Mouse (Mus musculus) lung, embryonic 14.5 days (tissue): ENCODE results near the gene Hoxd3. TPM values are rescaled to one million over a fixed set of nuclear protein-coding genes. Genes with fewer than 3 reads are reported as not detected.
A peak's percentile ranks its signal among the peaks of the same experiment; 100 is the strongest.

Source experiments
- ATAC-seq: fragments of 200-750 bp; cut with Nextera tagmentation; 2 replicates; pipeline ENCODE4 v1.8.0; 2017; ENCODE audit warnings: mild to moderate bottlenecking, moderate TSS enrichment, moderate library complexity; ENCODE audit not compliant: insufficient read depth
- DNase-seq: peaks from one replicate; pipeline ENCODE4 v3.0.0-alpha.2; 2015
- H3K27ac ChIP-seq: fragments of 300-500 bp; sonication (generic); 2 replicates; pipeline ENCODE4 v1.5.1; 2014; ENCODE audit warnings: low read depth, mild to moderate bottlenecking, moderate library complexity
- H3K27me3 ChIP-seq: fragments of 300-500 bp; sonication (generic); 2 replicates; pipeline ENCODE4 v1.6.1; 2014; ENCODE audit warnings: low read length, control low read depth; ENCODE audit not compliant: insufficient read depth
- H3K36me3 ChIP-seq: fragments of 300-500 bp; sonication (generic); 2 replicates; pipeline ENCODE4 v1.6.1; 2014; ENCODE audit warnings: control low read depth; ENCODE audit not compliant: insufficient read depth
- H3K4me1 ChIP-seq: fragments of 300-500 bp; sonication (generic); 2 replicates; pipeline ENCODE4 v1.6.1; 2014; ENCODE audit warnings: antibody characterized with exemption, control low read depth; ENCODE audit not compliant: insufficient read depth
- H3K4me2 ChIP-seq: fragments of 300-500 bp; sonication (generic); 2 replicates; pipeline ENCODE4 v1.6.1; 2014; ENCODE audit warnings: mild to moderate bottlenecking
- H3K4me3 ChIP-seq: fragments of 300-500 bp; sonication (generic); 2 replicates; pipeline ENCODE4 v1.5.1; 2014; ENCODE audit warnings: low read depth, low read length
- H3K9ac ChIP-seq: fragments of 300-500 bp; sonication (generic); 2 replicates; pipeline ENCODE4 v1.6.1; 2014
- H3K9me3 ChIP-seq: fragments of 300-500 bp; sonication (generic); 2 replicates; pipeline ENCODE4 v1.6.1; 2016; ENCODE audit warnings: low read depth, low read length, control low read depth
- CTCF ChIP-seq: IDR thresholded peaks from 2 replicates; pipeline ENCODE4 v1.5.1; 2016; ENCODE audit warnings: antibody characterized with exemption, low read depth
- WGBS: fragments of 180-500 bp; shearing (Covaris S2); extraction: QIAGEN DNeasy Blood & Tissue Kit; methylation state at CpG from one replicate; pipeline ENCODE4 v1.1.7; 2014; 5-methylcytosine and 5-hydroxymethylcytosine counted together
- polyA plus RNA-seq: library from polyadenylated mRNA; unstranded; fragments of >200 nt; fragmentation: Nextera tagmentation; extraction: Ambion mirVana; gene quantifications from 2 replicates; pipeline ENCODE4 v1.2.1, GENCODE M21; 2014

The Hoxd3 gene
- polyA plus RNA-seq, 1 experiment from 2014 or later, result not detected

DNA sequence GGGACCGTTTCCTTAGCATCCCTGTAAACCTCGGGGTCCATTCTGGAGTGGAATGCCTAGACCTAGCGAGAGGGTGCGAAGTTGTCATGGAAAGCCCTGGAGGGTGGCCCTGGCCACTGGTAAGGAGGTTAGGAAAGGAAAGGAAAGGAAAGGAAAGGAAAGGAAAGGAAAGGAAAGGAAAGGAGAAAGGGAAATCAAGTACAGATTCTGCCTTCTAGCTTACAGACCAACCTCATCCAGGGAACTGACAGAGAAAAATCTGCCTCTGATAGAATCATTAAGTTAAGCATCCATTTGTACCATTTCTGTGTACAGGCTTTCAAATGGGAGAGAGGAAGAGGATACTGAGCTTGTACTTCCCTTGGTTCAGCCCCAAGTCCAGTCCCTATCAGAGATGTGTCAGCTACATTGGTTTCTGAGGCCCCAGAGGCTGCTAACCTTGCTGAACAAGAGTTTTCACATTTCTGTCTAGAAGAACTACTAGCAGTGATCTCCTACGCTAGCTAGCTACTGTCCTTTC, 39.1 kb downstream of the Hoxd3 start:
- H3K4me1 ChIP-seq, result no peaks in the 10 kb centered on the region
- H3K36me3 ChIP-seq, result no peaks in the 10 kb centered on the region
- H3K9me3 ChIP-seq, result no peaks in the 10 kb centered on the region
- no peak overlapping the region for H3K9ac ChIP-seq
- TF ChIP-seq CTCF, result no peak
- 35% methylated on average over 5 of the region's 5 CpGs for WGBS
- DNase-seq (no peak), ATAC-seq (no peak)
- no peak overlapping the region for H3K4me2 ChIP-seq
- H3K27ac ChIP-seq, result no peak overlapping the region
- peaks cover 100% of the 10 kb centered on the region for H3K27me3 ChIP-seq
- H3K4me3 ChIP-seq, result no peak overlapping the region

DNA sequence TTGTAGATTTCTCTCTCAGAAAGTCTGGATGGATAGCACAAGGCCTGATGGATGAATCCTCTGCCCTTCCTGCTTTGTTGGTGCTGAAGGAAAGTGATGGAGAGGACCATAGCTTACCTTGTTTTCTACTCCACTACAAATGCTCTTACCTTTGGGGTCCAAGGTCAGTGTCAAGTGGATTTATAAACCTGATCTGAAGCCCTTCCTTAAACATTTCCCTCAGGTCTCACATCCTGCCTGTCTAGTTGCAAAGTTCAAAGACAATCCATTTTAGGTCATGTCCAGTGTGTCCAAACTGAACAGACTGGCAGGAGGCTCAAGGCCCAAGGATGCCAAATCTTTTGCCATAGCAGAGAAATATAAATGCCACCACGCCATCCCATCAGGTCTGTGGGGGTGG, 40.1 kb downstream of the Hoxd3 start:
- Histone ChIP-seq H3K36me3 (no peaks in the 10 kb centered on the region), H3K4me1 (no peaks in the 10 kb centered on the region), H3K27me3 (peaks cover 94% of the 10 kb centered on the region), H3K9ac (no peak overlapping the region), H3K9me3 (no peaks in the 10 kb centered on the region), H3K4me2 (no peak overlapping the region), H3K27ac (no peak overlapping the region), H3K4me3 (no peak overlapping the region)
- ATAC-seq (no peak), DNase-seq (no peak)
- no peak for TF ChIP-seq CTCF
- 76% methylated on average over 1 of the region's 1 CpGs for WGBS

DNA sequence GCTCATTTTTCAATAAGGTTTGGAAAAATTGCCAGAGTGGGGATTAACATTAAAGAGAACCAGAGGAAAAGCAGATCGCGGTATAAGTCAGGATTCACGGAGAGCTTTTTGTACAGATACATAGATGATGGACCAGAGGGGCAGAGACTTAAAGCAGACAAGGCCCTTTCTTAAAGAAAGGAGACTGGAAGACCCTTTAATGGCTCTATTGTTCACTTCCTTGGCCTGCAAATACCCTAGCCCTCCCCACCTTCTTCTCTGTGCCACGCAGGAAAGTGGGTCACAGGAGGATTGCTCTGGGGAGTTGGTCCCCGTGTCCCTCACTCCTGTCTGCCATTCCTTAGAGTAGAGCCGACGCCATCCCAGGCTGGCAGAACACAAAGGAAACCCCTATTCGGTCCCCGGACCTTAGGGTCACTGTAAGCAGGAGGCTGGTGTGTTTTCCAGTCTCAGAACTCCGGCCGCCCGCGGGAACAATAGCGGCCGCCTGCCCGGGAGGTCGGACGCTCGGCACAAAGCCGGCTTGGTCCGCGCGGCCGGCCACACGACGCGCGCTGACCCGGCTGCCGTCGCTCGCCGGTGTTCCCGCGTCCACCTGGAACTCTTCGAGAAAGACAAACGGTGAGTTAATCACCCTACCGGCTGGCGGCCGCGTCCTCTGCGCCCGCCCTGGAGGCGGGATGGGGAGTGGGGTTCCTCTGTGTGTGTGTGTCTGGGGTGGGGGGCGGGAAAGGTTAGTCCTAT, 40.9 kb downstream of the Hoxd3 start:
- no peak for DNase-seq
- H3K4me1 ChIP-seq, result no peaks in the 10 kb centered on the region
- H3K4me3 ChIP-seq, result peak overlapping the region; percentile 29
- TF ChIP-seq CTCF, result no peak
- H3K9ac ChIP-seq, result peak overlapping the region; percentile 32; the same call in 1 of the 2 replicates
- H3K27ac ChIP-seq, result no peak overlapping the region
- peak overlapping the region; percentile 56 for H3K4me2 ChIP-seq
- WGBS, result 5% methylated on average over 45 of the region's 45 CpGs
- H3K36me3 ChIP-seq, result no peaks in the 10 kb centered on the region
- no peak for ATAC-seq
- H3K27me3 ChIP-seq, result peaks cover 94% of the 10 kb centered on the region
- no peaks in the 10 kb centered on the region for H3K9me3 ChIP-seq

- H3K4me3 ChIP-seq, result peak overlapping the region; percentile 29
Observed at GRCm38 (mm10) chr2:74753175-74753523, 41.4 kb downstream of the Hoxd3 start.

DNA sequence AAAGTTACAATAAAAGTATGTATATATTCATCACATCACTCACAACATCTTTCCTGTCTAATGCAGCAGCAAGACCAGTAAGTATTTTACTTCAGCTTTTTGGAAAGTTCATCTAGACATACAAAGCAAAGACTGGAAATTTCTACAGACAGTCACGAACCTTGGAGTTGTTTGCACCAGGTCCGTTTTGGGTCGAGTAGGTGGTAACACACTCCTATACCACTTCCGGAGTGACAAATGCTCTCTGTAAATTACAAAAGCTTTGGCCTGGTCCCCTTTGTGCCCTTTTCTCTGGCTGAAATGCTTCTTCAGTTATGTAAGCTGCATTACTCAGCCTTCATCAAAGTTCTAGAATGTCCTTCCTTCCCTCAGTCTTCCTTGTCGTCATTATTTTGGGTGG, 42.0 kb downstream of the Hoxd3 start:
- H3K27ac ChIP-seq, result no peak overlapping the region
- DNase-seq (no peak), ATAC-seq (no peak)
- no peak overlapping the region for H3K4me3 ChIP-seq
- peaks cover 94% of the 10 kb centered on the region for H3K27me3 ChIP-seq
- H3K9me3 ChIP-seq, result no peaks in the 10 kb centered on the region
- 27% methylated on average over 5 of the region's 5 CpGs for WGBS
- no peak overlapping the region for H3K9ac ChIP-seq
- H3K4me2 ChIP-seq, result no peak overlapping the region
- TF ChIP-seq CTCF, result no peak
- no peaks in the 10 kb centered on the region for H3K4me1 ChIP-seq
- no peaks in the 10 kb centered on the region for H3K36me3 ChIP-seq

More at GRCm38 (mm10) chr2:74753175-74753523, 41.4 kb downstream of the Hoxd3 start:
- DNase-seq (no peak), ATAC-seq (no peak)
- no peak for TF ChIP-seq CTCF
- H3K4me2 ChIP-seq, result peak overlapping the region; percentile 56
- no peaks in the 10 kb centered on the region for H3K36me3 ChIP-seq
- H3K27me3 ChIP-seq, result peaks cover 94% of the 10 kb centered on the region
- 1% methylated on average over 22 of the region's 25 CpGs for WGBS
- H3K9me3 ChIP-seq, result no peaks in the 10 kb centered on the region
- H3K27ac ChIP-seq, result no peak overlapping the region
- H3K9ac ChIP-seq, result peak overlapping the region; percentile 32; the same call in 1 of the 2 replicates
- no peaks in the 10 kb centered on the region for H3K4me1 ChIP-seq

DNA sequence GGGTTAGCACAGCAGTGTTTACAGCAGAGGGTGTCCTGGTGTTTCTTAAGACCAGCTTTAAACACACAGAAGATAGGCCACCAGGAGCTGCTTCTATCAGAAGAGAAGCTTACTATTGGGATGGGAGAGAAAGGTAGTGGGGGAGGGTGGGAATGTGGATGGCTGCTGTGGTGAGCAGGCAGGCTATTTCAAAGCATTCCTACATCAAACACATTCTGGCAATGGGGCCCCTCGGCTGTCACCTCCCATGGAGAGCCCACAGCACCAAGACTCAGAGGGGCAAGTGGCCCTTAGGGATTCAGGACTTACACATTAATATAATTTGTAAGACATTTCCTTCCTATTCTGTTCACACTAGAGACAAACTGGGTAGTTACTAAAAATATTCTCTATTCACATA, 48.4 kb downstream of the Hoxd3 start:
- ATAC-seq (no peak), DNase-seq (no peak)
- Histone ChIP-seq H3K9ac (no peak overlapping the region), H3K9me3 (no peaks in the 10 kb centered on the region), H3K4me3 (no peak overlapping the region), H3K36me3 (no peaks in the 10 kb centered on the region), H3K27ac (no peak overlapping the region), H3K4me1 (peaks cover 7% of the 10 kb centered on the region; the same call in 1 of the 2 replicates), H3K4me2 (no peak overlapping the region), H3K27me3 (peaks cover 85% of the 10 kb centered on the region)
- no peak for TF ChIP-seq CTCF
- WGBS, result 4% methylated on average over 1 of the region's 1 CpGs

DNA sequence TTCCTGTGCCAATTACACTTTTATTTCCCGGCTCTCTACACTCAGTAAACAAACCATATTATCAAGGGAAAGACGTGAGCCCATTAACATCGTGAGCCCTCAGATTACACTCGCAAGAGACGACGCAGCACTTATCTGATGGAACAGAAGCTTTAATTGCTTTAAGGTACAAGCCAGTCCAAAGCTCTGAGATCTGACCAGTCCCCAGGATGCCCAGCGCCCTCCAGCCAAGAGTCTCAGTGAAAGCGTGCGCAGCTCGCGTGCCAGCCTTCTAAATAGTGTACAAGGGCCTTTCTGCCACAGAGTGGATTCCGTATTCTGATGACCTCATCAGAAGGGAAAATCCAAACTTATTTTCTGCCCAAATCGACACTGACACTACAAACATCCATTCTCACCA, 50.2 kb downstream of the Hoxd3 start:
- Histone ChIP-seq H3K27ac (no peak overlapping the region), H3K9ac (no peak overlapping the region), H3K27me3 (peaks cover 89% of the 10 kb centered on the region), H3K9me3 (no peaks in the 10 kb centered on the region), H3K4me1 (peaks cover 7% of the 10 kb centered on the region; the same call in 1 of the 2 replicates), H3K4me2 (no peak overlapping the region), H3K36me3 (no peaks in the 10 kb centered on the region), H3K4me3 (no peak overlapping the region)
- ATAC-seq (no peak), DNase-seq (no peak)
- WGBS, result 4% methylated on average over 13 of the region's 13 CpGs
- no peak for TF ChIP-seq CTCF
